Mouse (Mus musculus) brown adipose tissue, adult 24 weeks (tissue): ENCODE results near the gene Tcea2. TPM values are rescaled to one million over a fixed set of nuclear protein-coding genes. Genes with fewer than 3 reads are reported as not detected.

Source experiments
- H3K27ac ChIP-seq: fragments of 200-500 bp; replicated peaks from 2 replicates; pipeline ENCODE4 v1.5.1; 2012; ENCODE audit warnings: low read depth, mild to moderate bottlenecking, low read length
- H3K4me1 ChIP-seq: fragments of 200-500 bp; 2 replicates; pipeline ENCODE4 v1.6.1; 2012; ENCODE audit warnings: low read length, mixed read lengths; ENCODE audit not compliant: control insufficient read depth, insufficient read depth, insufficient read length
- H3K4me3 ChIP-seq: fragments of 200-500 bp; 2 replicates; pipeline ENCODE4 v1.5.1; 2012; ENCODE audit warnings: low read depth, mild to moderate bottlenecking, low read length, moderate library complexity; ENCODE audit not compliant: insufficient read depth
- polyA plus RNA-seq: library from polyadenylated mRNA; stranded (reverse); fragments of >200 nt; gene quantifications from 2 replicates; pipeline ENCODE4 v1.2.4, GENCODE M21; 2012; ENCODE audit not compliant: missing spikeins, insufficient read depth, insufficient read length

Gene Tcea2
- polyA plus RNA-seq, 1 experiment, result 3.2 TPM

DNA sequence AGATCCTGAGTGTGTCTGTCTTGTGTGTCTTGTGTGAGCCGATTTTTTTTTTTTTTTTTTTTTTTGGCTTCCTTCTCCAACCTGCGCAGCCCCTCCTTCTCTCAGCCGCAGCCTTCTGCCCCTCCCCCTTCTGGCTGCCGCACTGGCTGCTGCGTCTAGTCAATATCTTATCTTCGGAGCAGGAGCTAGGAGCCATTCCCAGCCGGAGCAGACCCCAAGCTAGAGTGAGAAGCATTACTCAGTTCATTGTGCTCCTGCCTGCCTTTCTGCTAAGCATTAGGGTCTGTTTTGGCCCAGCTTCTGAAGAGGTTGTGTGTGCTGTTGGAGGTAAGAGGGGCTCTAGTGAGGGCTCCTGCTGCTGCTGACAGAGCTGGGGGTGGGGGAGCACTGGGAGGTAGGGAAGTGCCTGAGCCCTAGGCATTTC lies 34.8 kb downstream of the Tcea2 start, which contains the start of gene Oprl1:
TSS of gene Oprl1 (plus strand) at position 114 of the 424 bp plus-strand sequence.
- no peak within 1 kb of the TSS for H3K4me3 ChIP-seq

GRCm38 (mm10) chr2:181715382-181715781 lies 35.3 kb downstream of the Tcea2 start:
- no peak overlapping the region for H3K4me3 ChIP-seq
- H3K4me1 ChIP-seq, result no peaks in the 10 kb centered on the region
- H3K27ac ChIP-seq, result no peak overlapping the region

More for the DNA sequence above, 34.8 kb downstream of the Tcea2 start, which contains the start of gene Oprl1:
- Histone ChIP-seq H3K4me1 (no peaks in the 10 kb centered on the region), H3K27ac (no peak within 1 kb of the TSS)

GRCm38 (mm10) chr2:181716991-181717390 lies 36.9 kb downstream of the Tcea2 start:
- no peak overlapping the region for H3K4me3 ChIP-seq
- H3K27ac ChIP-seq, result no peak overlapping the region
- H3K4me1 ChIP-seq, result no peaks in the 10 kb centered on the region

DNA sequence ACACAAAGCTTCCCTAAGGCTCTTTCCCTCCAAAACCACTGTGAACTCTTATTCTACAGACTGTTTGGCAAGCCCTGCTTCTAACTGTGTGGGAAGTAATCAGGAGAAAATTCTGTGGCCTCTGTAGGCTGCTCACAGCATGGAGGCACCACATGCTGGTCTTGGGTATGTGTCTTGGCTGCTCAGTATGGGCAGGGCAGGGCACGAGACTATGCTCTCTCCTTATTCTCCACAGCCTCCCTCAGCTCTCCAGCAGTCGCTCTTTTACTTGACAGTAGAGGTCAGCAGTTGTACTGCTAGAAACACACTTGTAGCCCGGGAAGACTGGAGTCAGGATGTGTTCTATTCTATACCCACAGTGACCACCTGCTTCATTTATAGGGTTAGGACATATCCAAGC lies 40.0 kb downstream of the Tcea2 start:
- no peaks in the 10 kb centered on the region for H3K4me1 ChIP-seq
- H3K4me3 ChIP-seq, result no peak overlapping the region
- no peak overlapping the region for H3K27ac ChIP-seq

- Histone ChIP-seq H3K4me1 (no peaks in the 10 kb centered on the region), H3K4me3 (no peak overlapping the region), H3K27ac (no peak overlapping the region)
Measured at GRCm38 (mm10) chr2:181721200-181721599, 41.1 kb downstream of the Tcea2 start.

GRCm38 (mm10) chr2:181722213-181722612 lies 42.1 kb downstream of the Tcea2 start:
- H3K27ac ChIP-seq, result no peak overlapping the region
- H3K4me3 ChIP-seq, result no peak overlapping the region
- peaks cover 2% of the 10 kb centered on the region; the same call in 1 of the 2 replicates for H3K4me1 ChIP-seq

DNA sequence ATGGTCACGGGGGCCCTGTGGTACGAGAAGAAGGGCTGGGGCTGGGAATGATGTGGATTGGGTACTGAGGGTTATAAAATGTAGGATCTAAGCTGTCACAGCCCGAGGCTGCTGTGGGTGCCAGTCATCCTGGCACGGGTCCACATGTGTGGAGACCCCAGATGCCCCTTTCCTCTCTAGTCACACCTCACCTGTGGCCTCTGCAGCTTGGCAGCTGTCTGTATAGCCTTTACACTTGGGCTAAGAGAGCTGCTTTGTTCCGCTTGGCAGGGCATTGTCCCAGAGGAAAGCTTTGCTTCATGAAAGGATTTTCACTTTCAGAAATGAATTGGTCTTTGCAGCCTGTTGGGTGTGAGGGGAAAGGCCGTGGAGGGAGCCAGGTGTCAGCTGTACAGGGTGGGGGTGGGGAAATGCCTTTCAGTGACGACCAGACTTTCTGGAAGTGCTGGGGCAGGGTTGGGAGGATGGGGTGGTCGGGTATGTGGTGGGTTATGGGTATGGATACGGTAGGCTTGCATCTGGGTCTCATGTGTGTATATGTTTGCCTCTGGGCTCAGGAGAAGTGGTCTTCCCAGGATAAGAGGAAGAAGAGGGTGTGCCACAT lies 47.7 kb downstream of the Tcea2 start:
- Histone ChIP-seq H3K27ac (no peak overlapping the region), H3K4me3 (no peak overlapping the region), H3K4me1 (peaks cover 2% of the 10 kb centered on the region; the same call in 1 of the 2 replicates)

GRCm38 (mm10) chr2:181730051-181730450 lies 49.9 kb downstream of the Tcea2 start:
- H3K27ac ChIP-seq, result no peak overlapping the region
- H3K4me3 ChIP-seq, result no peak overlapping the region
- H3K4me1 ChIP-seq, result peaks cover 2% of the 10 kb centered on the region; the same call in 1 of the 2 replicates

Other genes with a start within 250 kb of the Tcea2 start
- 5.5 and 6.6 TPM in 2 replicates for gene Zbtb46, start 220.9 kb upstream of the Tcea2 start, polyA plus RNA-seq
- gene Abhd16b, start 187.1 kb upstream of the Tcea2 start, polyA plus RNA-seq, result not detected in 2 replicates
- gene Tpd52l2, start 183.2 kb upstream of the Tcea2 start, polyA plus RNA-seq, result 88.5 and 109 TPM in 2 replicates
- 30.8 and 38.6 TPM in 2 replicates for gene Dnajc5, start 159.8 kb upstream of the Tcea2 start, polyA plus RNA-seq
- 26.8 and 26.9 TPM in 2 replicates for gene Uckl1, start 95.4 kb upstream of the Tcea2 start, polyA plus RNA-seq
- 23.2 and 23.7 TPM in 2 replicates for gene Prpf6, start 88.4 kb upstream of the Tcea2 start, polyA plus RNA-seq
- gene Zfp512b, start 87.5 kb upstream of the Tcea2 start, polyA plus RNA-seq, result 5.1 TPM in 2 replicates
- 0.63 and 1.6 TPM in 2 replicates for gene Samd10, start 81.1 kb upstream of the Tcea2 start, polyA plus RNA-seq
- not detected in 2 replicates for gene Gm29797, start 23.3 kb upstream of the Tcea2 start, polyA plus RNA-seq
- 12.8 and 22.2 TPM in 2 replicates for gene Sox18, start 8.7 kb upstream of the Tcea2 start, polyA plus RNA-seq
- 27.0 and 27.9 TPM in 2 replicates for gene Rgs19, start 13.7 kb downstream of the Tcea2 start, polyA plus RNA-seq
- not detected in 2 replicates for gene Lkaaear1, start 18.1 kb downstream of the Tcea2 start, polyA plus RNA-seq
- not detected in 2 replicates for gene Oprl1, start 34.7 kb downstream of the Tcea2 start, polyA plus RNA-seq
- gene Myt1, start 83.0 kb downstream of the Tcea2 start, polyA plus RNA-seq, result not detected in 2 replicates
- gene Pcmtd2, start 157.5 kb downstream of the Tcea2 start, polyA plus RNA-seq, result 27.0 and 38.8 TPM in 2 replicates
- gene Polr3k, start 184.0 kb downstream of the Tcea2 start, polyA plus RNA-seq, result 16.7 and 22.2 TPM in 2 replicates